Mouse (Mus musculus): ENCODE results near the gene Cyfip2. TPM values are rescaled to one million over a fixed set of nuclear protein-coding genes. Genes with fewer than 3 reads are reported as not detected.

Gene Cyfip2
- total RNA-seq (2014; rRNA removed) (136 and 162 TPM in 2 replicates), polyA plus RNA-seq (2015; fragmentation: Nextera tagmentation; extraction: Ambion mirVana) (72.4 and 79.1 TPM in 2 replicates)

DNA sequence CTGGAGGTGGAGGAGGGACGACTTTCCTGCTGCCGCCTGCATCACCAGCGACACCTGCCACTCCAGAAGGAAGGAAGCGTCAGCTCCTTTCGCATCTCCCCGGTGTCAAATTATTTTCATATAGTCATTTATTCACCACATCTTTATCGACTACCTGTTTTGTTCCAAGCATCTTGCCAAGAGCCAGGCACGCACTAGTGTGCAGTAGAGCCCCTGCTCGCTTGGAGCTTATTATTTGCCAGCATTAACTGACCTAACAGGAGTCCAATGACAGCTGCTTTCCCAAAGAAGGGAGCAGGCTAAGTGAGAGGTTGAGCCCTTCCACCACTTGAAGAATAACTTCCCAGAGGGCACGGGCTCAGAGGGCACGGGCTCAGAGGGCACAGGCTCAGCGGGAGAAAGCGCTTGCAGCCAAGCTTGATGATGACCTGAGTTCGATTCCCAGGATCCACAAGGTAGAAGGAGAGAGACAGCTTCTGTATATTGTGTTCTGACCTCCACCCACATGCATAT lies at the start of gene Cyfip2:
Cyfip2 (minus strand) TSS at position 337 of the 513 bp plus-strand sequence.
- H3K9me3 ChIP-seq (ENCODE audit: low read length) = no peaks in the 10 kb centered on the region
- ATAC-seq (peak; percentile 46), DNase-seq (ENCODE audit: low spot score) (peak; percentile 56)
- no peak for TF ChIP-seq CTCF (IDR thresholded peaks at IDR 0.05; ENCODE audit: low read depth)
- no peaks in the 10 kb centered on the region for H3K36me3 ChIP-seq (ENCODE audit: insufficient read depth, low read length)
- peak within 1 kb of the TSS; percentile 92 for H3K27ac ChIP-seq
- peak within 1 kb of the TSS; percentile 89 for H3K4me3 ChIP-seq (ENCODE audit: low read length)
- peak within 1 kb of the TSS; percentile 94 for H3K9ac ChIP-seq (replicated peaks; ENCODE audit: low read length)
- H3K4me1 ChIP-seq (ENCODE audit: insufficient read depth, low read length) = peaks cover 15% of the 10 kb centered on the region
- H3K4me2 ChIP-seq (ENCODE audit: low read depth, low read length) = peak within 1 kb of the TSS; percentile 83
- WGBS = 3% methylated on average over 14 of the region's 14 CpGs
- no peaks in the 10 kb centered on the region for H3K27me3 ChIP-seq (ENCODE audit: insufficient read depth, low read length)

DNA sequence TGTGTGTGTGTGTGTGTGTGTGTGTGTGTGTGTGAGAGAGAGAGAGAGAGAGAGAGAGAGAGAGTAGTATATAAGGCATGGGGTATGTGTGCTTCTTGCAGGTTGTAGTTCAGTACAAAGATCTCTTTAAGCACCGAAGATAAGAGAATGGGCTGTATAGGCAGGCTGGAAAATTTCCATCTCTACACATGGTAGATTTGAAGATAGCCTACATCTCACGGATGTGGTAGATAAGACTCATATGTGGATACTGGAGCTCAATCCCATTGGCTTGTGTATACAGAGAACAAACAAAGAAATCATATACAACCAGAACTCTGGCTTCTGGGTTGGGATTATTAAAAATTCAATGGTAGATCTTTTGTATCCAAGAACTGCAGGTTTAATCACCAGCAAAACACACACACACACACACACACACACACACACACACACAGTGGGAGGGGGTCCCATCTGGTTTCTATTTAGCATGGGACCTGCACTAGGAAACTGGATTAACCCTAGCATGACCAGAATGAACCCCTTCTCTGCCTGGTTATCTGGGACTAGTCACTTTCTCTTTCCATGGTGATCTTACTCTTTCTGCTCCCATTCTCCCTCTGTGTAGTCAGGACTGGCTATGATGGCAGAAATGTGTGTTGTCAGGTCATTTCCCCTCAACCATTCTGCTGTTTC lies 48.5 kb upstream of the Cyfip2 start:
- H3K4me1 ChIP-seq (ENCODE audit: insufficient read depth, low read length) = no peaks in the 10 kb centered on the region
- H3K4me2 ChIP-seq (ENCODE audit: low read depth, low read length) = no peak overlapping the region
- no peak overlapping the region for H3K4me3 ChIP-seq (ENCODE audit: low read length)
- no peak for TF ChIP-seq CTCF (IDR thresholded peaks at IDR 0.05; ENCODE audit: low read depth)
- H3K9ac ChIP-seq (replicated peaks; ENCODE audit: low read length) = no peak overlapping the region
- no peak overlapping the region for H3K27ac ChIP-seq
- no peaks in the 10 kb centered on the region for H3K9me3 ChIP-seq (ENCODE audit: low read length)
- WGBS = 76% methylated on average over 2 of the region's 2 CpGs
- no peaks in the 10 kb centered on the region for H3K27me3 ChIP-seq (ENCODE audit: insufficient read depth, low read length)
- ATAC-seq (no peak), DNase-seq (ENCODE audit: low spot score) (no peak)
- H3K36me3 ChIP-seq (ENCODE audit: insufficient read depth, low read length) = no peaks in the 10 kb centered on the region

DNA sequence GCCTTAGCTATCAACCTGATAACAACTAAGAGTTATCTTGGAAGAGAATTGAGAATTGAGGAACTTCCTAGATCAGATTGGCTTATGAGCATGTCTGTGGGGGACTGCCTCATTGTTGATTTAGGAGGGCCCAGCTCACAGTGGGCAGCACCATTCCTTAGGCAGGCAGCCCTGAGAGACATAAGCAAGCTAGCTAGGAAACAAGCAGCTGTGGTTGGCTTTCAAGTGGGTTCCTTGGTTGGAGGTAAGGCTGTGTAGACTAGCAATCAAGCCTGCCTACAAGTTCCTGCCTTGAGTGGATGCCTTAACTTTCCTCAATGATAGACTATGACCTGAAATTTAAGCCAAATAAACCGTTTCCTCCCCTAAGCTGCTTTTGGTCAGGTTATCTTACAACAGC lies 45.7 kb upstream of the Cyfip2 start:
- H3K4me3 ChIP-seq (ENCODE audit: low read length) = no peak overlapping the region
- H3K4me2 ChIP-seq (ENCODE audit: low read depth, low read length) = no peak overlapping the region
- WGBS = 64% methylated on average over 1 of the region's 1 CpGs
- ATAC-seq (no peak), DNase-seq (ENCODE audit: low spot score) (no peak)
- H3K27me3 ChIP-seq (ENCODE audit: insufficient read depth, low read length) = no peaks in the 10 kb centered on the region
- no peak overlapping the region for H3K9ac ChIP-seq (replicated peaks; ENCODE audit: low read length)
- H3K4me1 ChIP-seq (ENCODE audit: insufficient read depth, low read length) = no peaks in the 10 kb centered on the region
- no peak for TF ChIP-seq CTCF (IDR thresholded peaks at IDR 0.05; ENCODE audit: low read depth)
- no peaks in the 10 kb centered on the region for H3K9me3 ChIP-seq (ENCODE audit: low read length)
- no peaks in the 10 kb centered on the region for H3K36me3 ChIP-seq (ENCODE audit: insufficient read depth, low read length)
- no peak overlapping the region for H3K27ac ChIP-seq

DNA sequence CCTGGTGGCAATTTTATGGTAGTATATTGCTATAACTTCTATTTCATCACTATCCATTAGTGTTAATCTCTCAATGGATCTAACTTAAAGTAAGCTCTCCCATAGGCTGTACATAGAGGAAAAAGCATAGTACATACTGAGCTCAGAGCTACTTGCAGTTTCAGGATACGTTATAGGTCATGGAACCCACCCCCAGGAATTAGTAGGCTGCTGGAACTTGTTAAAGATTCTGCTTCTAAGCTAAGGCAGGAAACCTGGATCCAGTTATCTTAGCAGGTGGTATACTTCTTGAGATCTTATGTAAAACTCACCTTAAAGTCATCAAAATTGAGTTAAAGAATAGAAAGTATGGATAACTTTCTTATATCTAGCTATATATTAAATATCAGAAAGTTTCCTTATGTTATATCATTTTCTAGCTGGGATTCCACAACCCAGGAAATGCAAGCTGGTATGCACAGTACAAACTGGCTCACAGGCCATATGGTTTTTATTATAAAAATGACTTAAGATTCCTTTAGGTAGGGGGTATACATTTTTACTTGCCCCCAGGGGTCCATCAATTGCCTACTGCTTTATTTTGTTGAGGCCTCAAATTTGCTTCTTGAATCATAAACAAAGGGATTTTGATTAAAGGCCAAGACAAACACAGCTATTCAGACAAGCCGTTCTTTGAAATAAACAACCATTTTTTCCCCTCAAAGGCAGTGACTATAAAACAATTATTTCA lies 37.2 kb upstream of the Cyfip2 start:
- no peak for TF ChIP-seq CTCF (IDR thresholded peaks at IDR 0.05; ENCODE audit: low read depth)
- no peak overlapping the region for H3K27ac ChIP-seq
- H3K9me3 ChIP-seq (ENCODE audit: low read length) = no peaks in the 10 kb centered on the region
- no peak overlapping the region for H3K9ac ChIP-seq (replicated peaks; ENCODE audit: low read length)
- H3K4me1 ChIP-seq (ENCODE audit: insufficient read depth, low read length) = no peaks in the 10 kb centered on the region
- no peak overlapping the region for H3K4me2 ChIP-seq (ENCODE audit: low read depth, low read length)
- DNase-seq (ENCODE audit: low spot score) (no peak), ATAC-seq (no peak)
- 55% methylated on average over 2 of the region's 2 CpGs for WGBS
- H3K36me3 ChIP-seq (ENCODE audit: insufficient read depth, low read length) = no peaks in the 10 kb centered on the region
- H3K27me3 ChIP-seq (ENCODE audit: insufficient read depth, low read length) = no peaks in the 10 kb centered on the region
- no peak overlapping the region for H3K4me3 ChIP-seq (ENCODE audit: low read length)

DNA sequence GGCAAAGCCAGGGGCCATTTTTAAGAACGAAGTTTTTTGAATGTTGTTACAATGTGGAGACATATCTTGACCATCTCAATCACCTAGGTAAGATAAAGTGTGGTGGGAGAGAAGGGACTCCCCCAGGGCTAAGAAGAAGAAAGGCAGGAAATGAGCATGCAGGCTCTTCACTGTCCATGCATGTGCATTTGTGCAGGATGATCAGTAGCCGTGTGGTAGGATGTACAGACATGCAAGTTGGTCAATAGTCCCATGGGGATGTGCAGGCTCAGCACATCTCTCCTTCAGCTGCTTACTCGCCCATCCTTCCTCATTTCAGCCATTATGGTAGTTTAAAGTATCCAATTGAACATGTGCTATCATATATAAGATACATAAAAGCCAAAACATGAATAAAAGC lies 35.8 kb upstream of the Cyfip2 start:
- TF ChIP-seq CTCF (IDR thresholded peaks at IDR 0.05; ENCODE audit: low read depth) = no peak
- ATAC-seq = no peak
- H3K9me3 ChIP-seq (ENCODE audit: low read length) = no peaks in the 10 kb centered on the region
- no peak overlapping the region for H3K27ac ChIP-seq
- H3K9ac ChIP-seq (replicated peaks; ENCODE audit: low read length) = no peak overlapping the region
- H3K4me1 ChIP-seq (ENCODE audit: insufficient read depth, low read length) = no peaks in the 10 kb centered on the region
- no peak for DNase-seq (ENCODE audit: low spot score)
- H3K4me2 ChIP-seq (ENCODE audit: low read depth, low read length) = no peak overlapping the region
- H3K4me3 ChIP-seq (ENCODE audit: low read length) = no peak overlapping the region
- no peaks in the 10 kb centered on the region for H3K27me3 ChIP-seq (ENCODE audit: insufficient read depth, low read length)
- H3K36me3 ChIP-seq (ENCODE audit: insufficient read depth, low read length) = no peaks in the 10 kb centered on the region
- 82% methylated on average over 3 of the region's 3 CpGs for WGBS

DNA sequence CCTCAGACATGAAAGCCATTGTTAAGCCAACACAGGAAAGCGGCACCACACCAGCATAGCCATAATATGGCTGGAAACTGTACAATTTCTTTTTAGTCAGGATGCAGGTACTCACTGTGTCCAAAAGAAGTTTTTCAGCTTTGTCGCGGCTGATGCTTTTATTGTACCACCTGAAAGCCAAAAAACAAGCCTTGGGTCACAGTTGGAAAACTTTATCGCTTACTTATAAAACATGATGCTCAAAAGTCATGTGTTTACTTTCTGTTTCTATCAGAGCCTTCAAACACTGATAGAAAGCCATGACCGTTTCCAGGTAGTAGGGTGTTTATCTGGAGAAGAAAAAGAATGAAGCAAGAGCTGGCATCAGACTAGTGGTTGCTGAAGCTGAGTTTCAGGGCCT lies 35.1 kb upstream of the Cyfip2 start:
- no peaks in the 10 kb centered on the region for H3K4me1 ChIP-seq (ENCODE audit: insufficient read depth, low read length)
- no peak overlapping the region for H3K4me2 ChIP-seq (ENCODE audit: low read depth, low read length)
- H3K4me3 ChIP-seq (ENCODE audit: low read length) = no peak overlapping the region
- H3K27me3 ChIP-seq (ENCODE audit: insufficient read depth, low read length) = no peaks in the 10 kb centered on the region
- ATAC-seq (no peak), DNase-seq (ENCODE audit: low spot score) (no peak)
- WGBS = 91% methylated on average over 5 of the region's 5 CpGs
- H3K36me3 ChIP-seq (ENCODE audit: insufficient read depth, low read length) = no peaks in the 10 kb centered on the region
- H3K27ac ChIP-seq = no peak overlapping the region
- no peak for TF ChIP-seq CTCF (IDR thresholded peaks at IDR 0.05; ENCODE audit: low read depth)
- H3K9me3 ChIP-seq (ENCODE audit: low read length) = no peaks in the 10 kb centered on the region
- no peak overlapping the region for H3K9ac ChIP-seq (replicated peaks; ENCODE audit: low read length)

Data from hindbrain, postnatal 0 days (tissue).